ENCODE assay signal across 27 mouse cellular contexts in the genomic region with DNA sequence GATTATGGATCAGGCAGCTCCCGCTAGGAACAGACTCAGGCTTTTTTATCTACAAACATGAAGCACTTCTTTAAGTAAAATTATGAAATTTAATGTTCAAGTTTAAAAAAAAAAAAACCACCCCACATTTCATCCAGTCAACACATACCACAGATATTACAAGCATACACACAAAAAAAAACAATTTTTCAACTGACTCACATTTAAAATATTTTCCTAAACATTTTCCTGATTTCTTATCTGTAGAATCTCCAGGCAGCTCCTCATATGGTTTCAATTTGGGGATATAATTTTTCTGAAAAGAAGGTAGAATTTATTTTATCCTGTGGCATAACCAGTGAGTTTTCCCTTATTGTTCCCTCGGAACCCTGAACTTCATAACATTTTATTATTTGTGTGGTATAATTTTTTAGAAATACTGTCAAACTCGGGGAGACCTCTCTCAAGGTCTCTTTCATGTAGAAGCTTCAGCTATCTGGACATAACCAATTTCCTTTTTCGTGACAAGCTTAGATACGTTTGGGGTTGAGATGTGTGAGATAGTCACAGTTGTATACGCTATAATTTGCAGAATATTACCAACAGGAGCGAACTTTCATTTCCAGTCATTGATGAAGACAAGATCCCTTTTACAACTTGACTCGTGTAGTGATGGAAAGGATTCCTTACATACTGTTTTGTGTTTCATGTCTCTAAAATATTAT.
"Had no signal": no experiment of that assay in that cellular context is flagged by ENCODE, and none has a peak within 500 bp of the region (broad histone marks: within the 10 kb centered on the region; RNA-seq: fewer than 3 reads in every experiment).

No protein-coding gene starts in this region.

- H3K4me1 ChIP-seq: limb, embryonic 15.5 days; lung, embryonic 15.5 days; midbrain, embryonic 10.5 days; midbrain, embryonic 12.5 days; midbrain, embryonic 13.5 days; midbrain, embryonic 15.5 days had no signal

- H3K27ac ChIP-seq: limb, embryonic 10.5 days; limb, embryonic 12.5 days; limb, embryonic 13.5 days; limb, embryonic 15.5 days; liver, embryonic 12.5 days; liver, embryonic 13.5 days; liver, embryonic 14.5 days; liver, embryonic 15.5 days; lung, embryonic 15.5 days; macrophage; midbrain, embryonic 10.5 days; midbrain, embryonic 12.5 days; midbrain, embryonic 13.5 days; midbrain, embryonic 15.5 days had no signal

- H3K36me3 ChIP-seq: limb, embryonic 10.5 days; limb, embryonic 12.5 days; limb, embryonic 13.5 days; limb, embryonic 15.5 days; liver, embryonic 12.5 days; liver, embryonic 13.5 days; liver, embryonic 15.5 days; lung, embryonic 15.5 days; midbrain, embryonic 10.5 days; midbrain, embryonic 12.5 days; midbrain, embryonic 13.5 days; midbrain, embryonic 15.5 days had no signal

- H3K27me3 ChIP-seq: limb, embryonic 12.5 days; limb, embryonic 13.5 days; limb, embryonic 15.5 days; liver, embryonic 12.5 days; liver, embryonic 13.5 days; liver, embryonic 15.5 days; lung, embryonic 15.5 days; midbrain, embryonic 12.5 days; midbrain, embryonic 13.5 days; midbrain, embryonic 15.5 days had no signal

- H3K9me3 ChIP-seq: limb, embryonic 10.5 days; limb, embryonic 12.5 days; limb, embryonic 13.5 days; limb, embryonic 15.5 days; liver, embryonic 12.5 days; liver, embryonic 13.5 days; liver, embryonic 15.5 days; lung, embryonic 15.5 days; megakaryocyte, embryonic 14.5 days; midbrain, embryonic 10.5 days; midbrain, embryonic 12.5 days; midbrain, embryonic 13.5 days; midbrain, embryonic 15.5 days had no signal

- H3K4me3 ChIP-seq: limb, embryonic 10.5 days; limb, embryonic 12.5 days; limb, embryonic 13.5 days; limb, embryonic 15.5 days; liver, embryonic 12.5 days; liver, embryonic 13.5 days; liver, embryonic 15.5 days; lung, embryonic 15.5 days; megakaryocyte, embryonic 14.5 days; midbrain, embryonic 10.5 days; midbrain, embryonic 12.5 days; midbrain, embryonic 13.5 days; midbrain, embryonic 15.5 days; myocyte had no signal

- DNase-seq: left cerebral cortex, postnatal 4 days; liver; liver, embryonic 13.5 days; liver, postnatal 0 days; lung, adult 18-20 months; lung, adult 2 months; lung, embryonic 14.5 days; lung, postnatal 10 days; lung, postnatal 14 days; lung, postnatal 36 days; lung, postnatal 4 days; midbrain, embryonic 14.5 days had no signal

- H3K9ac ChIP-seq: limb, embryonic 12.5 days; limb, embryonic 13.5 days; limb, embryonic 15.5 days; liver, embryonic 12.5 days; liver, embryonic 13.5 days; liver, embryonic 14.5 days; liver, embryonic 15.5 days; liver, postnatal 0 days; lung, embryonic 14.5 days; lung, embryonic 15.5 days; midbrain, embryonic 12.5 days; midbrain, embryonic 13.5 days; midbrain, embryonic 15.5 days had no signal
